Mouse (Mus musculus): Measurements from ENCODE around the gene Zfp963. TPM values are rescaled to one million over a fixed set of nuclear protein-coding genes. Genes with fewer than 3 reads are reported as not detected.
"Not testable (repeated sequence)": the region's sequence is repeated elsewhere in the genome, so short reads cannot be mapped to it uniquely, and the experiment has no call there.

Zfp963 gene
- polyA plus RNA-seq, 1 experiment = 6.5 TPM

- TF ChIP-seq POLR2A (IDR thresholded peaks at IDR 0.05; ENCODE audit: insufficient read depth, low read length) = no peak
- TF ChIP-seq CTCF (IDR thresholded peaks at IDR 0.05; ENCODE audit: low read depth, low read length) = no peak
- TF ChIP-seq EP300 (IDR thresholded peaks at IDR 0.05; ENCODE audit: insufficient read depth, low read depth, low read length) = no peak
- H3K9me3 ChIP-seq (replicated peaks; ENCODE audit: control insufficient read depth, insufficient read depth, low read length, poor library complexity, severe bottlenecking) = no peaks in the 10 kb centered on the region
- no peaks in the 10 kb centered on the region for H3K27me3 ChIP-seq (ENCODE audit: control insufficient read depth, insufficient read depth, low read length, poor library complexity, severe bottlenecking)
- H3K27ac ChIP-seq (ENCODE audit: insufficient read depth, low read length) = peak overlapping the region; percentile 39; the same call in 1 of the 2 replicates
- peaks cover 10% of the 10 kb centered on the region for H3K36me3 ChIP-seq (ENCODE audit: control insufficient read depth, insufficient read depth, low read length, poor library complexity, severe bottlenecking)
- H3K9ac ChIP-seq (ENCODE audit: low read depth, poor library complexity, severe bottlenecking) = peak overlapping the region; percentile 71
- H3K4me1 ChIP-seq (ENCODE audit: control insufficient read depth, insufficient read depth, low read length) = no peaks in the 10 kb centered on the region
- peak overlapping the region; percentile 67 for H3K4me3 ChIP-seq (ENCODE audit: low read depth, low read length)
Observed at GRCm38 (mm10) chr8:69717232-69717580, 32.6 kb downstream of the Zfp963 start.

- no peaks in the 10 kb centered on the region for H3K9me3 ChIP-seq (replicated peaks; ENCODE audit: control insufficient read depth, insufficient read depth, low read length, poor library complexity, severe bottlenecking)
- no peaks in the 10 kb centered on the region for H3K4me1 ChIP-seq (ENCODE audit: control insufficient read depth, insufficient read depth, low read length)
- H3K27me3 ChIP-seq (ENCODE audit: control insufficient read depth, insufficient read depth, low read length, poor library complexity, severe bottlenecking) = no peaks in the 10 kb centered on the region
- peak overlapping the region; percentile 76 for H3K4me3 ChIP-seq (ENCODE audit: low read depth, low read length)
- no peak for TF ChIP-seq EP300 (IDR thresholded peaks at IDR 0.05; ENCODE audit: insufficient read depth, low read depth, low read length)
- TF ChIP-seq POLR2A (IDR thresholded peaks at IDR 0.05; ENCODE audit: insufficient read depth, low read length) = peak; percentile 72
- no peak for TF ChIP-seq CTCF (IDR thresholded peaks at IDR 0.05; ENCODE audit: low read depth, low read length)
- peak overlapping the region; percentile 79 for H3K9ac ChIP-seq (ENCODE audit: low read depth, poor library complexity, severe bottlenecking)
- peak overlapping the region; percentile 72 for H3K27ac ChIP-seq (ENCODE audit: insufficient read depth, low read length)
- H3K36me3 ChIP-seq (ENCODE audit: control insufficient read depth, insufficient read depth, low read length, poor library complexity, severe bottlenecking) = peaks cover 10% of the 10 kb centered on the region
Observed at GRCm38 (mm10) chr8:69716403-69717231, 33.2 kb downstream of the Zfp963 start.

- H3K9ac ChIP-seq (ENCODE audit: low read depth, poor library complexity, severe bottlenecking) = peak overlapping the region; percentile 79
- no peaks in the 10 kb centered on the region for H3K27me3 ChIP-seq (ENCODE audit: control insufficient read depth, insufficient read depth, low read length, poor library complexity, severe bottlenecking)
- no peak overlapping the region for H3K27ac ChIP-seq (ENCODE audit: insufficient read depth, low read length)
- H3K36me3 ChIP-seq (ENCODE audit: control insufficient read depth, insufficient read depth, low read length, poor library complexity, severe bottlenecking) = peaks cover 19% of the 10 kb centered on the region
- no peaks in the 10 kb centered on the region for H3K4me1 ChIP-seq (ENCODE audit: control insufficient read depth, insufficient read depth, low read length)
- no peak for TF ChIP-seq EP300 (IDR thresholded peaks at IDR 0.05; ENCODE audit: insufficient read depth, low read depth, low read length)
- no peaks in the 10 kb centered on the region for H3K9me3 ChIP-seq (replicated peaks; ENCODE audit: control insufficient read depth, insufficient read depth, low read length, poor library complexity, severe bottlenecking)
- peak overlapping the region; percentile 0 for H3K4me3 ChIP-seq (ENCODE audit: low read depth, low read length)
Observed at GRCm38 (mm10) chr8:69715366-69715765, 34.4 kb downstream of the Zfp963 start.

GRCm38 (mm10) chr8:69713516-69713915, 36.3 kb downstream of the Zfp963 start:
- peaks cover 36% of the 10 kb centered on the region for H3K36me3 ChIP-seq (ENCODE audit: control insufficient read depth, insufficient read depth, low read length, poor library complexity, severe bottlenecking)

GRCm38 (mm10) chr8:69710624-69711023, 39.1 kb downstream of the Zfp963 start, which contains the start of gene Zfp869:
Gene Zfp869, minus strand, starts transcription at chr8:69710724.
- H3K27me3 ChIP-seq (ENCODE audit: control insufficient read depth, insufficient read depth, low read length, poor library complexity, severe bottlenecking); H3K27ac ChIP-seq (ENCODE audit: insufficient read depth, low read length); H3K4me3 ChIP-seq (ENCODE audit: low read depth, low read length); H3K4me1 ChIP-seq (ENCODE audit: control insufficient read depth, insufficient read depth, low read length); H3K9ac ChIP-seq (ENCODE audit: low read depth, poor library complexity, severe bottlenecking): not testable (repeated sequence)
- Histone ChIP-seq H3K36me3 (ENCODE audit: control insufficient read depth, insufficient read depth, low read length, poor library complexity, severe bottlenecking) (peaks cover 65% of the 10 kb centered on the region), H3K9me3 (replicated peaks; ENCODE audit: control insufficient read depth, insufficient read depth, low read length, poor library complexity, severe bottlenecking) (peaks cover 17% of the 10 kb centered on the region)

More at GRCm38 (mm10) chr8:69713516-69713915, 36.3 kb downstream of the Zfp963 start:
- Histone ChIP-seq H3K27me3 (ENCODE audit: control insufficient read depth, insufficient read depth, low read length, poor library complexity, severe bottlenecking) (no peaks in the 10 kb centered on the region), H3K4me1 (ENCODE audit: control insufficient read depth, insufficient read depth, low read length) (no peaks in the 10 kb centered on the region), H3K27ac (ENCODE audit: insufficient read depth, low read length) (no peak overlapping the region), H3K9me3 (replicated peaks; ENCODE audit: control insufficient read depth, insufficient read depth, low read length, poor library complexity, severe bottlenecking) (0 out of 2 replicates have a peak, but pooled peaks cover 2% of the 10 kb centered on the region), H3K4me3 (ENCODE audit: low read depth, low read length) (no peak overlapping the region), H3K9ac (ENCODE audit: low read depth, poor library complexity, severe bottlenecking) (no peak overlapping the region)
- TF ChIP-seq POLR2A (IDR thresholded peaks at IDR 0.05; ENCODE audit: insufficient read depth, low read length) (no peak), CTCF (IDR thresholded peaks at IDR 0.05; ENCODE audit: low read depth, low read length) (no peak), EP300 (IDR thresholded peaks at IDR 0.05; ENCODE audit: insufficient read depth, low read depth, low read length) (no peak)

- no peak for TF ChIP-seq CTCF (IDR thresholded peaks at IDR 0.05; ENCODE audit: low read depth, low read length)
- Histone ChIP-seq H3K4me1 (ENCODE audit: control insufficient read depth, insufficient read depth, low read length) (no peaks in the 10 kb centered on the region), H3K9me3 (replicated peaks; ENCODE audit: control insufficient read depth, insufficient read depth, low read length, poor library complexity, severe bottlenecking) (peaks cover under 1% of the 10 kb centered on the region; the same call in 1 of the 2 replicates), H3K36me3 (ENCODE audit: control insufficient read depth, insufficient read depth, low read length, poor library complexity, severe bottlenecking) (peaks cover 26% of the 10 kb centered on the region), H3K27ac (ENCODE audit: insufficient read depth, low read length) (no peak overlapping the region), H3K4me3 (ENCODE audit: low read depth, low read length) (no peak overlapping the region), H3K9ac (ENCODE audit: low read depth, poor library complexity, severe bottlenecking) (no peak overlapping the region), H3K27me3 (ENCODE audit: control insufficient read depth, insufficient read depth, low read length, poor library complexity, severe bottlenecking) (no peaks in the 10 kb centered on the region)
Observed at GRCm38 (mm10) chr8:69701810-69702209, 48.0 kb downstream of the Zfp963 start.

Other genes starting within 250 kb of the Zfp963 start
- not detected in 2 replicates for gene Gm7697, start 227.0 kb downstream of the Zfp963 start, polyA plus RNA-seq (2011; ENCODE audit: insufficient read depth, insufficient read length, low read depth, missing spikeins)
- 16.8 and 21.6 TPM in 2 replicates for gene Zfp868, start 124.4 kb downstream of the Zfp963 start, polyA plus RNA-seq (2011; ENCODE audit: insufficient read depth, insufficient read length, low read depth, missing spikeins)
- gene Zfp964, start 95.5 kb downstream of the Zfp963 start, polyA plus RNA-seq (2011; ENCODE audit: insufficient read depth, insufficient read length, low read depth, missing spikeins) = 2.2 and 2.4 TPM in 2 replicates
- gene Zfp869, start 39.2 kb downstream of the Zfp963 start, polyA plus RNA-seq (2011; ENCODE audit: insufficient read depth, insufficient read length, low read depth, missing spikeins) = 29.1 and 33.7 TPM in 2 replicates
- not detected in 2 replicates for gene Gm20422, start 24.9 kb upstream of the Zfp963 start, polyA plus RNA-seq (2011; ENCODE audit: insufficient read depth, insufficient read length, low read depth, missing spikeins)
- 31.1 and 32.2 TPM in 2 replicates for gene Atp13a1, start 41.2 kb upstream of the Zfp963 start, polyA plus RNA-seq (2011; ENCODE audit: insufficient read depth, insufficient read length, low read depth, missing spikeins)
- 38.3 and 41.1 TPM in 2 replicates for gene Zfp866, start 41.2 kb upstream of the Zfp963 start, polyA plus RNA-seq (2011; ENCODE audit: insufficient read depth, insufficient read length, low read depth, missing spikeins)
- gene Gmip, start 58.7 kb upstream of the Zfp963 start, polyA plus RNA-seq (2011; ENCODE audit: insufficient read depth, insufficient read length, low read depth, missing spikeins) = 11.6 and 12.6 TPM in 2 replicates
- gene Lpar2, start 72.5 kb upstream of the Zfp963 start, polyA plus RNA-seq (2011; ENCODE audit: insufficient read depth, insufficient read length, low read depth, missing spikeins) = 10.1 and 10.8 TPM in 2 replicates
- gene Pbx4, start 82.5 kb upstream of the Zfp963 start, polyA plus RNA-seq (2011; ENCODE audit: insufficient read depth, insufficient read length, low read depth, missing spikeins) = 22.4 and 26.7 TPM in 2 replicates
- 0.96 and 1.2 TPM in 2 replicates for gene Cilp2, start 137.7 kb upstream of the Zfp963 start, polyA plus RNA-seq (2011; ENCODE audit: insufficient read depth, insufficient read length, low read depth, missing spikeins)
- gene Tssk6, start 152.2 kb upstream of the Zfp963 start, polyA plus RNA-seq (2011; ENCODE audit: insufficient read depth, insufficient read length, low read depth, missing spikeins) = not detected in 2 replicates
- 70.5 and 70.8 TPM in 2 replicates for gene Ndufa13, start 152.6 kb upstream of the Zfp963 start, polyA plus RNA-seq (2011; ENCODE audit: insufficient read depth, insufficient read length, low read depth, missing spikeins)
- 3.4 and 4.2 TPM in 2 replicates for gene Yjefn3, start 152.7 kb upstream of the Zfp963 start, polyA plus RNA-seq (2011; ENCODE audit: insufficient read depth, insufficient read length, low read depth, missing spikeins)
- gene Gatad2a, start 246.4 kb upstream of the Zfp963 start, polyA plus RNA-seq (2011; ENCODE audit: insufficient read depth, insufficient read length, low read depth, missing spikeins) = 155 TPM in 2 replicates